Mouse (Mus musculus) midbrain, embryonic 14.5 days (tissue): ENCODE results near the gene Cblb. TPM values are rescaled to one million over a fixed set of nuclear protein-coding genes. Genes with fewer than 3 reads are reported as not detected.

ENCODE experiments used
- ATAC-seq: fragments of 200-750 bp; cut with Nextera tagmentation; 2 replicates; pipeline ENCODE4 v1.8.0; 2017; ENCODE audit warnings: moderate number of reproducible peaks, moderate library complexity; ENCODE audit not compliant: low FRiP score, low TSS enrichment
- DNase-seq: peaks from one replicate; pipeline ENCODE4 v3.0.0-alpha.2; 2015
- H3K27ac ChIP-seq: fragments of 300-500 bp; sonication (generic); replicated peaks from 2 replicates; pipeline ENCODE4 v1.5.1; 2014; ENCODE audit warnings: mild to moderate bottlenecking, low read depth, low read length, moderate library complexity
- H3K27me3 ChIP-seq: fragments of 300-500 bp; sonication (generic); 2 replicates; pipeline ENCODE4 v1.6.1; 2014; ENCODE audit warnings: low read length, control low read depth, mixed read lengths; ENCODE audit not compliant: control insufficient read depth, insufficient read depth
- H3K36me3 ChIP-seq: fragments of 300-500 bp; sonication (generic); 2 replicates; pipeline ENCODE4 v1.6.1; 2014; ENCODE audit warnings: low read length, control low read depth; ENCODE audit not compliant: control insufficient read depth, insufficient read depth
- H3K4me1 ChIP-seq: fragments of 300-500 bp; sonication (generic); 2 replicates; pipeline ENCODE4 v1.6.1; 2014; ENCODE audit warnings: mild to moderate bottlenecking, antibody characterized with exemption, low read length, control low read depth; ENCODE audit not compliant: control insufficient read depth, insufficient read depth
- H3K4me2 ChIP-seq: fragments of 300-500 bp; sonication (generic); 2 replicates; pipeline ENCODE4 v1.6.1; 2014; ENCODE audit warnings: mild to moderate bottlenecking, low read length, moderate library complexity
- H3K4me3 ChIP-seq: fragments of 300-500 bp; sonication (generic); replicated peaks from 2 replicates; pipeline ENCODE4 v1.5.1; 2014; ENCODE audit warnings: low read depth, low read length
- H3K9ac ChIP-seq: fragments of 300-500 bp; sonication (generic); replicated peaks from 2 replicates; pipeline ENCODE4 v1.6.1; 2014; ENCODE audit warnings: mild to moderate bottlenecking, low read length, moderate library complexity
- H3K9me3 ChIP-seq: fragments of 300-500 bp; sonication (generic); 2 replicates; pipeline ENCODE4 v1.6.1; 2016; ENCODE audit warnings: low read length, control low read depth, mixed read lengths; ENCODE audit not compliant: control insufficient read depth
- WGBS: fragments of 180-500 bp; shearing (Covaris S2); extraction: QIAGEN DNeasy Blood & Tissue Kit; methylation state at CpG from one replicate; pipeline ENCODE4 v1.1.7; 2014; 5-methylcytosine and 5-hydroxymethylcytosine counted together
- polyA plus RNA-seq: library from polyadenylated mRNA; unstranded; fragments of >200 nt; fragmentation: Nextera tagmentation; extraction: Ambion mirVana; gene quantifications from 2 replicates; pipeline ENCODE4 v1.2.1, GENCODE M21; 2014

Gene Cblb
- polyA plus RNA-seq, 1 experiment from 2014 or later = 19.4 TPM

GRCm38 (mm10) chr16:52044518-52044917 lies 13.5 kb downstream of the Cblb start:
- H3K27ac ChIP-seq = no peak overlapping the region
- H3K4me1 ChIP-seq = peaks cover 8% of the 10 kb centered on the region; the same call in 1 of the 2 replicates
- H3K4me2 ChIP-seq = no peak overlapping the region
- no peak overlapping the region for H3K4me3 ChIP-seq
- peaks cover 23% of the 10 kb centered on the region for H3K36me3 ChIP-seq
- H3K9me3 ChIP-seq = no peaks in the 10 kb centered on the region
- no peak for DNase-seq
- no peak overlapping the region for H3K9ac ChIP-seq
- no peaks in the 10 kb centered on the region for H3K27me3 ChIP-seq
- ATAC-seq = no peak
- WGBS = 95% methylated on average over 7 of the region's 7 CpGs

- WGBS = 87% methylated on average over 4 of the region's 4 CpGs
Measured at GRCm38 (mm10) chr16:52044985-52045384, 14.0 kb downstream of the Cblb start.

GRCm38 (mm10) chr16:52046464-52046863 lies 15.4 kb downstream of the Cblb start:
- no peaks in the 10 kb centered on the region for H3K9me3 ChIP-seq
- H3K27me3 ChIP-seq = no peaks in the 10 kb centered on the region
- peaks cover 8% of the 10 kb centered on the region; the same call in 1 of the 2 replicates for H3K4me1 ChIP-seq
- H3K27ac ChIP-seq = no peak overlapping the region
- peaks cover 25% of the 10 kb centered on the region for H3K36me3 ChIP-seq
- DNase-seq = no peak
- no peak for ATAC-seq
- H3K4me3 ChIP-seq = no peak overlapping the region
- WGBS = 94% methylated on average over 4 of the region's 4 CpGs
- H3K9ac ChIP-seq = no peak overlapping the region
- no peak overlapping the region for H3K4me2 ChIP-seq

More at GRCm38 (mm10) chr16:52044985-52045384, 14.0 kb downstream of the Cblb start:
- no peaks in the 10 kb centered on the region for H3K9me3 ChIP-seq
- H3K27ac ChIP-seq = no peak overlapping the region
- DNase-seq (no peak), ATAC-seq (no peak)
- H3K4me3 ChIP-seq = no peak overlapping the region
- peaks cover 8% of the 10 kb centered on the region; the same call in 1 of the 2 replicates for H3K4me1 ChIP-seq
- H3K4me2 ChIP-seq = no peak overlapping the region
- H3K36me3 ChIP-seq = peaks cover 25% of the 10 kb centered on the region
- H3K27me3 ChIP-seq = no peaks in the 10 kb centered on the region
- H3K9ac ChIP-seq = no peak overlapping the region

GRCm38 (mm10) chr16:52051106-52051505 lies 20.1 kb downstream of the Cblb start:
- WGBS = 92% methylated on average over 8 of the region's 8 CpGs
- H3K9me3 ChIP-seq = no peaks in the 10 kb centered on the region
- H3K4me2 ChIP-seq = no peak overlapping the region
- DNase-seq = no peak
- peaks cover 25% of the 10 kb centered on the region for H3K36me3 ChIP-seq
- no peak overlapping the region for H3K9ac ChIP-seq
- ATAC-seq = no peak
- H3K4me1 ChIP-seq = peaks cover 12% of the 10 kb centered on the region; the same call in 1 of the 2 replicates
- H3K4me3 ChIP-seq = no peak overlapping the region
- no peak overlapping the region for H3K27ac ChIP-seq
- no peaks in the 10 kb centered on the region for H3K27me3 ChIP-seq

GRCm38 (mm10) chr16:52052734-52053133 lies 21.7 kb downstream of the Cblb start:
- DNase-seq (peak; percentile 46), ATAC-seq (peak; percentile 65; the same call in 1 of the 2 replicates)
- Histone ChIP-seq H3K27me3 (no peaks in the 10 kb centered on the region), H3K4me3 (no peak overlapping the region), H3K27ac (0 out of 2 replicates have a peak overlapping the region, but pooled peaks have one; percentile 17), H3K36me3 (peaks cover 20% of the 10 kb centered on the region), H3K9ac (no peak overlapping the region), H3K4me1 (peaks cover 15% of the 10 kb centered on the region; the same call in 1 of the 2 replicates), H3K9me3 (no peaks in the 10 kb centered on the region), H3K4me2 (peak overlapping the region; percentile 13; the same call in 1 of the 2 replicates)
- 11% methylated on average over 5 of the region's 5 CpGs for WGBS

GRCm38 (mm10) chr16:52055236-52055635 lies 24.2 kb downstream of the Cblb start:
- Histone ChIP-seq H3K4me2 (no peak overlapping the region), H3K27ac (no peak overlapping the region), H3K9ac (no peak overlapping the region), H3K36me3 (no peaks in the 10 kb centered on the region), H3K4me3 (no peak overlapping the region), H3K9me3 (no peaks in the 10 kb centered on the region), H3K4me1 (peaks cover 15% of the 10 kb centered on the region; the same call in 1 of the 2 replicates), H3K27me3 (no peaks in the 10 kb centered on the region)
- no peak for ATAC-seq
- no peak for DNase-seq
- 97% methylated on average over 3 of the region's 3 CpGs for WGBS

- H3K27ac ChIP-seq = no peak overlapping the region
- 89% methylated on average over 4 of the region's 4 CpGs for WGBS
- DNase-seq (no peak), ATAC-seq (no peak)
- no peak overlapping the region for H3K4me3 ChIP-seq
- H3K9ac ChIP-seq = no peak overlapping the region
- no peaks in the 10 kb centered on the region for H3K9me3 ChIP-seq
- H3K4me1 ChIP-seq = peaks cover 15% of the 10 kb centered on the region; the same call in 1 of the 2 replicates
- no peak overlapping the region for H3K4me2 ChIP-seq
- H3K27me3 ChIP-seq = no peaks in the 10 kb centered on the region
- no peaks in the 10 kb centered on the region for H3K36me3 ChIP-seq
Measured at GRCm38 (mm10) chr16:52056164-52056563, 25.1 kb downstream of the Cblb start.

- Histone ChIP-seq H3K27ac (no peak overlapping the region), H3K9ac (no peak overlapping the region), H3K4me3 (no peak overlapping the region), H3K4me2 (no peak overlapping the region), H3K9me3 (no peaks in the 10 kb centered on the region), H3K27me3 (no peaks in the 10 kb centered on the region), H3K36me3 (no peaks in the 10 kb centered on the region), H3K4me1 (peaks cover 8% of the 10 kb centered on the region; the same call in 1 of the 2 replicates)
- ATAC-seq (no peak), DNase-seq (no peak)
- 89% methylated on average over 2 of the region's 2 CpGs for WGBS
Measured at GRCm38 (mm10) chr16:52057335-52057734, 26.3 kb downstream of the Cblb start.

- no peak for DNase-seq
- no peaks in the 10 kb centered on the region for H3K9me3 ChIP-seq
- no peak overlapping the region for H3K4me3 ChIP-seq
- H3K27me3 ChIP-seq = no peaks in the 10 kb centered on the region
- no peak overlapping the region for H3K4me2 ChIP-seq
- no peak overlapping the region for H3K27ac ChIP-seq
- no peak for ATAC-seq
- no peaks in the 10 kb centered on the region for H3K36me3 ChIP-seq
- H3K9ac ChIP-seq = no peak overlapping the region
- peaks cover 3% of the 10 kb centered on the region; the same call in 1 of the 2 replicates for H3K4me1 ChIP-seq
- 76% methylated on average over 4 of the region's 4 CpGs for WGBS
Measured at GRCm38 (mm10) chr16:52059535-52059934, 28.5 kb downstream of the Cblb start.
